Mouse (Mus musculus) liver, postnatal 0 days (tissue): Measurements from ENCODE around the gene Mettl24. TPM values are rescaled to one million over a fixed set of nuclear protein-coding genes. Genes with fewer than 3 reads are reported as not detected.
A peak's percentile ranks its signal among the peaks of the same experiment; 100 is the strongest.

Source experiments
- ATAC-seq: fragments of 200-750 bp; cut with Nextera tagmentation; 2 replicates; pipeline ENCODE4 v1.8.0; 2017; ENCODE audit warnings: mild to moderate bottlenecking, moderate library complexity
- DNase-seq: peaks from one replicate; pipeline ENCODE4 v3.0.0-alpha.2; 2016
- H3K27ac ChIP-seq: fragments of 300-500 bp; sonication (generic); 2 replicates; pipeline ENCODE4 v1.5.1; 2014; ENCODE audit warnings: antibody characterized with exemption, moderate library complexity, mild to moderate bottlenecking, low read depth
- H3K27me3 ChIP-seq: fragments of 300-500 bp; sonication (generic); 2 replicates; pipeline ENCODE4 v1.6.1; 2014; ENCODE audit warnings: low read length, control low read depth, mixed read lengths; ENCODE audit not compliant: insufficient read depth
- H3K36me3 ChIP-seq: fragments of 300-500 bp; sonication (generic); replicated peaks from 2 replicates; pipeline ENCODE4 v1.6.1; 2014; ENCODE audit warnings: mild to moderate bottlenecking, control low read depth, low read length, moderate library complexity, mixed read lengths; ENCODE audit not compliant: insufficient read depth
- H3K4me1 ChIP-seq: fragments of 300-500 bp; sonication (generic); 2 replicates; pipeline ENCODE4 v1.6.1; 2014; ENCODE audit warnings: antibody characterized with exemption, mild to moderate bottlenecking, control low read depth; ENCODE audit not compliant: insufficient read depth
- H3K4me2 ChIP-seq: fragments of 300-500 bp; sonication (generic); 2 replicates; pipeline ENCODE4 v1.6.1; 2014; ENCODE audit warnings: low read depth, mild to moderate bottlenecking, low read length, moderate library complexity, mixed read lengths
- H3K4me3 ChIP-seq: fragments of 300-500 bp; sonication (generic); 2 replicates; pipeline ENCODE4 v1.5.1; 2014; ENCODE audit warnings: low read depth, low read length
- H3K9ac ChIP-seq: fragments of 300-500 bp; sonication (generic); replicated peaks from 2 replicates; pipeline ENCODE4 v1.6.1; 2014; ENCODE audit warnings: mild to moderate bottlenecking, moderate library complexity
- H3K9me3 ChIP-seq: fragments of 300-500 bp; sonication (generic); 2 replicates; pipeline ENCODE4 v1.6.1; 2016; ENCODE audit warnings: mild to moderate bottlenecking, control low read depth, low read length, mixed read lengths
- CTCF ChIP-seq: sonication (generic); IDR thresholded peaks from 2 replicates; pipeline ENCODE4 v1.5.1; 2016; ENCODE audit warnings: antibody characterized with exemption, low read depth
- EP300 ChIP-seq: IDR thresholded peaks from 2 replicates; pipeline ENCODE4 v1.6.1; 2016; ENCODE audit warnings: antibody characterized with exemption, low read depth, mild to moderate bottlenecking
- WGBS: fragments of 180-500 bp; shearing (Covaris S2); extraction: QIAGEN DNeasy Blood & Tissue Kit; methylation state at CpG from one replicate; pipeline ENCODE4 v1.1.7; 2014; ENCODE audit not compliant: insufficient replicate concordance; 5-methylcytosine and 5-hydroxymethylcytosine counted together
- polyA plus RNA-seq: library from polyadenylated mRNA; unstranded; fragments of >200 nt; fragmentation: Nextera tagmentation; extraction: Ambion mirVana; gene quantifications from 2 replicates; pipeline ENCODE4 v1.2.1, GENCODE M21; 2015

The Mettl24 gene
- polyA plus RNA-seq, 1 experiment from 2014 or later = 0.45 TPM

DNA sequence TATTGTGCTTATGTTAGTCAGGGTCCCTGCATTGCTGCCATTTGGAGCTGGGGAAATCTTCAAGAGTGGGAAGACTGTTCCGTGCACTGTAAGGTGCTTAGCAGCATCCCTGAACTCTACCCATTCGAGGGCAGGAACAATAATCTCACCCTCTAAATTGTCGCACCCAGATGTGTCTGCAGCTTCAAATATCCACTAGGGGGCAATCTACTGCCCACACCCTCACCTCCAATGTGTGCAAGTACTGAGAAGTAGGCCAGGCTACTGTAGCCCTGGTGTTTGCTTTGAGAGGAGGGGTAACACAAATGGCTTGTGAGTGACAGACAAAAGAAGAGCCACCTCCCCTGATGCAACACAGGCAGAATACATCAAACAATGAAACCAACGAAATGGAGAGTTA, 130.5 kb downstream of the Mettl24 start:
- ATAC-seq (no peak), DNase-seq (no peak)
- H3K4me3 ChIP-seq = no peak overlapping the region
- H3K27me3 ChIP-seq = no peaks in the 10 kb centered on the region
- no peaks in the 10 kb centered on the region for H3K36me3 ChIP-seq
- H3K4me1 ChIP-seq = no peaks in the 10 kb centered on the region
- TF ChIP-seq CTCF (peak; percentile 56), EP300 (no peak)
- H3K27ac ChIP-seq = no peak overlapping the region
- H3K9me3 ChIP-seq = no peaks in the 10 kb centered on the region
- 69% methylated on average over 4 of the region's 4 CpGs for WGBS
- H3K9ac ChIP-seq = no peak overlapping the region
- no peak overlapping the region for H3K4me2 ChIP-seq

DNA sequence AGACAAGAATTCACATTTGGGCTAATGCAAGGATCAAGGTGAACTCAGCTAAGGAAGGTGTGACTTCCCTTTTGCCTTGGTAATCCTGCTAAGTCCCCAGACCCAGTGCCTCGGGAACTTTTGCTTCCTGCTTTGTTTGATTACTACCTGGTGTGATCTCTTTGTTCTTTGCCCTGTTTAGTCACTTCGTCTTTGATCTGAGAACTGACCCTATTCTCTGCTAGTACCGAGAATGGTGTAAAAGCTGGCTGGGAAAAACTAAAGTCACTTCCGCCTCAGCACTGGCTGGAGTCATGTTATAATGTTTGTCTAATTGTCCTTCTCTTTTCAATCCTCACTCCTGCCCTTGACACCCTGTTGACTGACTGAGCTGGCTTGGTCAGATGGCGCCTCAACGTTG, 133.4 kb downstream of the Mettl24 start:
- Histone ChIP-seq H3K36me3 (no peaks in the 10 kb centered on the region), H3K27me3 (no peaks in the 10 kb centered on the region), H3K4me2 (no peak overlapping the region), H3K4me3 (no peak overlapping the region), H3K27ac (no peak overlapping the region), H3K4me1 (no peaks in the 10 kb centered on the region), H3K9ac (no peak overlapping the region), H3K9me3 (no peaks in the 10 kb centered on the region)
- TF ChIP-seq CTCF (no peak), EP300 (no peak)
- 46% methylated on average over 6 of the region's 6 CpGs for WGBS
- no peak for ATAC-seq
- no peak for DNase-seq

DNA sequence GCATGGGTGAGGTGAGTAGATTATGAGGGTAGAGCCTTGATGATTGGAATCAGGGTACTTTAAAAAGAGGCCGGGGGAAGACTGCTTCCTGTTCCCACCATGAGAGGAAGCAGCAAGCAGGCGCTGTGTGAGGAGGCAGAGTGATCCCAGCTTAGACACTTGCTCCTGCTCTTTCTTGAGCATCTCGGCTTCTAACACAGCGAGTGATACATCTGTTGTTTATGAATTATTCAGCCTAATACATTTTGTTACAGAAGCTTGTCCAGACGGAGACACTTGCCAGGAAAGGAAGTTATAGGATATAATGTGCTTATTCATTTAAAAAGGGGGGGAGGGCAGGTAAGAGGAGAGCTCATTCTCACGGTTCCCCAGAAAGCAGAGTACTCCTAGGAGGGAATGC, 142.9 kb downstream of the Mettl24 start:
- Histone ChIP-seq H3K4me2 (no peak overlapping the region), H3K36me3 (peaks cover 2% of the 10 kb centered on the region; the same call in 1 of the 2 replicates), H3K4me3 (no peak overlapping the region), H3K4me1 (no peaks in the 10 kb centered on the region), H3K27ac (no peak overlapping the region), H3K9ac (no peak overlapping the region), H3K9me3 (no peaks in the 10 kb centered on the region), H3K27me3 (no peaks in the 10 kb centered on the region)
- TF ChIP-seq CTCF = no peak
- TF ChIP-seq EP300 = no peak
- no peak for ATAC-seq
- DNase-seq = no peak
- WGBS = 73% methylated on average over 6 of the region's 6 CpGs

DNA sequence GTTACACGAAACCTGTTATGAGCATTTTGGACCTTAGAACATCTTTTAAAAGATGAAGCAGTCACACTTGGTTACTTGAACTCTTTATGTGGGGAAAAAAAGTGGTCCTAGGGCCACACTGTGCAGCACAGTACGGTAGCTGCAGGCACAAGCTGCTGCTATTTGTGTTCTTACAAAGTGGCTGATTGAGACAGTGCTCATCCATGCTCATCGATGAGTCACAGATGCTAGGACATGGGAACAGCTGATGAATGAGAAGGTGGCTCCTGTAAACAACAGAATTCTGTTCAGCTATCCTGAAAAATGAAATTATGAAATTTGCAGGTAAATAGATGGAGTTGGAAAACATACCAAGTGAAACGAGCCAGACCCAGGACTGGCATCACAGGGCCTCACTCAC, 144.6 kb downstream of the Mettl24 start:
- Histone ChIP-seq H3K9me3 (no peaks in the 10 kb centered on the region), H3K27ac (no peak overlapping the region), H3K9ac (no peak overlapping the region), H3K4me1 (no peaks in the 10 kb centered on the region), H3K4me2 (no peak overlapping the region), H3K4me3 (no peak overlapping the region), H3K36me3 (peaks cover 5% of the 10 kb centered on the region; the same call in 1 of the 2 replicates), H3K27me3 (no peaks in the 10 kb centered on the region)
- 83% methylated on average over 4 of the region's 4 CpGs for WGBS
- TF ChIP-seq EP300 = no peak
- no peak for TF ChIP-seq CTCF
- DNase-seq (no peak), ATAC-seq (no peak)

DNA sequence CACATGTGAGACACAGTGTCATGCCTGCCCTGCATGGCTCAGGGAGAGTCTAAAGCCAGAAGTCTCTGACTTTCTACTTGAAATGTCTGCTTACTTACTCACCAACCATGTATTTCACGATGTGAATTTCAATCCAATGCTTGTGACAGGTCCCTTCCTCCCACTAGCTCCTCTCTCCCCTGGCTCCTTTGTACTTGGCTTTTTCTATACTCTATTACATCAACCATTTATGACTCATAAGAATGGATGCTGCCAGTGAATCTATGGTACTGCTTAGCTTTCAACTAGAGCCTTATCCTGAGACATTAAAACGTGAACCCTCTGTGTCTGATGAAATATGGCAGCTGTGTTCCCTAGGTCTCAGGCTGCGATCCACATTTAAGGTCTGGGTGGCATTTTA, 147.2 kb downstream of the Mettl24 start:
- H3K4me1 ChIP-seq = no peaks in the 10 kb centered on the region
- H3K9ac ChIP-seq = no peak overlapping the region
- no peaks in the 10 kb centered on the region for H3K9me3 ChIP-seq
- no peak overlapping the region for H3K4me2 ChIP-seq
- H3K27me3 ChIP-seq = no peaks in the 10 kb centered on the region
- H3K36me3 ChIP-seq = peaks cover 27% of the 10 kb centered on the region
- WGBS = 83% methylated on average over 3 of the region's 3 CpGs
- ATAC-seq (no peak), DNase-seq (no peak)
- H3K4me3 ChIP-seq = no peak overlapping the region
- H3K27ac ChIP-seq = no peak overlapping the region
- TF ChIP-seq CTCF (no peak), EP300 (no peak)

DNA sequence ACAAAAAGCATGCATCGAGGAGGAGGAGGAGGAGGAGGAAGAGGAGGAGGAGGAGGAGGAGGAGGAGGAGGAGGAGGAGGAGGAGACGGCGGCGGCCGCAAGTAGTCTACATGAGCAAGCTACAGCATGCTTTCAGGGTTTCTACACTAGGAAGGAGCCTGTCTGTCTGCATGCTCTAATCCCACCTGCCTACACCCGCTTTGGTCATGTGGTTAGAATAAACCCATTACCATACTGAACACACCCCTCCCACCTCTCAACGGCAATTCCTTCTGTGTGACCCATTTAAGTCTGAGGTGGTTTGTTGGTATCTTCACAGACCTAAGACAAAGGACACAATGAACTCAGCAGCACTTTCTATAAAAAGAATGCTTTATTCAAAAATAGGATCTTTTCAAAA, 148.2 kb downstream of the Mettl24 start:
- Histone ChIP-seq H3K36me3 (peaks cover 34% of the 10 kb centered on the region), H3K27me3 (no peaks in the 10 kb centered on the region), H3K27ac (no peak overlapping the region), H3K4me2 (no peak overlapping the region), H3K4me1 (no peaks in the 10 kb centered on the region), H3K4me3 (no peak overlapping the region), H3K9me3 (no peaks in the 10 kb centered on the region), H3K9ac (no peak overlapping the region)
- DNase-seq = no peak
- TF ChIP-seq EP300 (no peak), CTCF (no peak)
- WGBS = 95% methylated on average over 7 of the region's 7 CpGs
- no peak for ATAC-seq

DNA sequence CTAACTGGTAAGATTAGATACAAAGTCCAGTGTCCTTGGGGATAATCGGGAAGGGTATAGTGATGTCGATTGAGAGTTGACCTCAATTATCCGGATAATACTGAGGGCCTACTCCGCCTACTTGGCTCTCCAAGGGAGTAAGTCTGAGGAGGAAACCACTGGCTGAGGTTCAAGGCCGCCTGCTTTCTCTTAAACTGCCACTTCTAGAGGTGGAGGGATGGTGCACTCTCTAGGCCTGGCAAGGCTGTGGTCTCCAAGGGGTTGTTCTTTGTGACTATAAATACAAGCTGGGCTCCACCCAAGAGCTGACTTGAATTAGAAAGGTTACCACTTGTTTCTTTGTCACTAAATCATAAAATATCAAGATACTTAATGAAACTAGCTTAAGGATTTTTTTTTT, 157.0 kb downstream of the Mettl24 start:
- peaks cover 53% of the 10 kb centered on the region for H3K36me3 ChIP-seq
- H3K4me1 ChIP-seq = no peaks in the 10 kb centered on the region
- H3K9ac ChIP-seq = no peak overlapping the region
- no peak overlapping the region for H3K4me2 ChIP-seq
- TF ChIP-seq EP300 (no peak), CTCF (no peak)
- ATAC-seq = no peak
- H3K4me3 ChIP-seq = no peak overlapping the region
- no peaks in the 10 kb centered on the region for H3K27me3 ChIP-seq
- no peak overlapping the region for H3K27ac ChIP-seq
- no peak for DNase-seq
- H3K9me3 ChIP-seq = no peaks in the 10 kb centered on the region
- WGBS = 79% methylated on average over 5 of the region's 5 CpGs
